Mouse (Mus musculus) olfactory bulb, adult 2 months (tissue): ENCODE data around the gene Sap25.

Experiments used
- CTCF ChIP-seq: fragments of 200-500 bp; IDR thresholded peaks from 2 replicates; pipeline ENCODE4 v1.5.1; 2012; ENCODE audit warnings: low read depth, mild to moderate bottlenecking, low read length, moderate library complexity; ENCODE audit not compliant: insufficient read depth
- POLR2A ChIP-seq: fragments of 200-500 bp; IDR thresholded peaks from 2 replicates; pipeline ENCODE4 v1.6.1; 2012; ENCODE audit warnings: mild to moderate bottlenecking, low read depth, low read length, moderate library complexity; ENCODE audit not compliant: insufficient read depth

- TF ChIP-seq CTCF (no peak), POLR2A (no peak)
Observed at GRCm38 (mm10) chr5:137600281-137600618, 40.9 kb upstream of the Sap25 start.
